Mouse (Mus musculus): ENCODE results near the gene Rcc1. TPM values are rescaled to one million over a fixed set of nuclear protein-coding genes. Genes with fewer than 3 reads are reported as not detected.

The Rcc1 gene
- total and polyA plus RNA-seq, 2 experiments, result 3.0 to 4.0 TPM

GRCm38 (mm10) chr4:132341451-132341850, 12.0 kb downstream of the Rcc1 start:
- TF ChIP-seq POLR2A (IDR thresholded peaks at IDR 0.05; ENCODE audit: extremely low read depth, insufficient read depth, low read length), result no peak
- TF ChIP-seq CTCF (IDR thresholded peaks at IDR 0.05; ENCODE audit: low read depth, low read length), result no peak
- DNase-seq (ENCODE audit: extremely low read depth, low read depth, low spot score), result no peak
- no peak overlapping the region for H3K4me3 ChIP-seq (ENCODE audit: insufficient read depth, low read depth, low read length)
- no peaks in the 10 kb centered on the region for H3K27me3 ChIP-seq (ENCODE audit: control insufficient read depth, insufficient read depth, low read length)
- H3K36me3 ChIP-seq (ENCODE audit: control insufficient read depth, insufficient read depth, low read length), result no peaks in the 10 kb centered on the region
- WGBS, result 89% methylated on average over 3 of the region's 3 CpGs
- H3K4me1 ChIP-seq (ENCODE audit: control insufficient read depth, insufficient read depth, low read length), result 0 out of 2 replicates have a peak, but pooled peaks cover 1% of the 10 kb centered on the region
- H3K9ac ChIP-seq (ENCODE audit: low read depth, low read length), result no peak overlapping the region
- no peak overlapping the region for H3K27ac ChIP-seq (replicated peaks; ENCODE audit: insufficient read depth, low read depth, low read length)
- peaks cover 21% of the 10 kb centered on the region for H3K79me2 ChIP-seq (ENCODE audit: control insufficient read depth, insufficient read depth, low read length)

- Histone ChIP-seq H3K36me3 (ENCODE audit: control insufficient read depth, insufficient read depth, low read length) (no peaks in the 10 kb centered on the region), H3K4me1 (ENCODE audit: control insufficient read depth, insufficient read depth, low read length) (no peaks in the 10 kb centered on the region), H3K4me3 (ENCODE audit: insufficient read depth, low read depth, low read length) (no peak overlapping the region), H3K27ac (replicated peaks; ENCODE audit: insufficient read depth, low read depth, low read length) (no peak overlapping the region), H3K27me3 (ENCODE audit: control insufficient read depth, insufficient read depth, low read length) (no peaks in the 10 kb centered on the region), H3K9ac (ENCODE audit: low read depth, low read length) (no peak overlapping the region), H3K79me2 (ENCODE audit: control insufficient read depth, insufficient read depth, low read length) (peaks cover 8% of the 10 kb centered on the region)
- no peak for DNase-seq (ENCODE audit: extremely low read depth, low read depth, low spot score)
- 77% methylated on average over 13 of the region's 13 CpGs for WGBS
- no peak for TF ChIP-seq CTCF (IDR thresholded peaks at IDR 0.05; ENCODE audit: low read depth, low read length)
- TF ChIP-seq POLR2A (IDR thresholded peaks at IDR 0.05; ENCODE audit: extremely low read depth, insufficient read depth, low read length), result no peak
Observed at GRCm38 (mm10) chr4:132338943-132339342, 14.5 kb downstream of the Rcc1 start.

GRCm38 (mm10) chr4:132332880-132333279, 20.5 kb downstream of the Rcc1 start:
- WGBS, result 67% methylated on average over 6 of the region's 6 CpGs
- H3K27ac ChIP-seq (replicated peaks; ENCODE audit: insufficient read depth, low read depth, low read length), result no peak overlapping the region

GRCm38 (mm10) chr4:132331960-132332359, 21.4 kb downstream of the Rcc1 start:
- Histone ChIP-seq H3K36me3 (ENCODE audit: control insufficient read depth, insufficient read depth, low read length) (no peaks in the 10 kb centered on the region), H3K27me3 (ENCODE audit: control insufficient read depth, insufficient read depth, low read length) (no peaks in the 10 kb centered on the region), H3K4me1 (ENCODE audit: control insufficient read depth, insufficient read depth, low read length) (peaks cover 8% of the 10 kb centered on the region), H3K27ac (replicated peaks; ENCODE audit: insufficient read depth, low read depth, low read length) (no peak overlapping the region), H3K9ac (ENCODE audit: low read depth, low read length) (no peak overlapping the region), H3K4me3 (ENCODE audit: insufficient read depth, low read depth, low read length) (no peak overlapping the region), H3K79me2 (ENCODE audit: control insufficient read depth, insufficient read depth, low read length) (0 out of 2 replicates have a peak, but pooled peaks cover 6% of the 10 kb centered on the region)
- 84% methylated on average over 3 of the region's 3 CpGs for WGBS
- TF ChIP-seq POLR2A (IDR thresholded peaks at IDR 0.05; ENCODE audit: extremely low read depth, insufficient read depth, low read length) (no peak), CTCF (IDR thresholded peaks at IDR 0.05; ENCODE audit: low read depth, low read length) (no peak)
- DNase-seq (ENCODE audit: extremely low read depth, low read depth, low spot score), result no peak

More at GRCm38 (mm10) chr4:132332880-132333279, 20.5 kb downstream of the Rcc1 start:
- H3K79me2 ChIP-seq (ENCODE audit: control insufficient read depth, insufficient read depth, low read length), result 0 out of 2 replicates have a peak, but pooled peaks cover 6% of the 10 kb centered on the region
- H3K27me3 ChIP-seq (ENCODE audit: control insufficient read depth, insufficient read depth, low read length), result no peaks in the 10 kb centered on the region
- H3K9ac ChIP-seq (ENCODE audit: low read depth, low read length), result no peak overlapping the region
- H3K4me1 ChIP-seq (ENCODE audit: control insufficient read depth, insufficient read depth, low read length), result peaks cover 8% of the 10 kb centered on the region
- TF ChIP-seq POLR2A (IDR thresholded peaks at IDR 0.05; ENCODE audit: extremely low read depth, insufficient read depth, low read length) (no peak), CTCF (IDR thresholded peaks at IDR 0.05; ENCODE audit: low read depth, low read length) (no peak)
- no peaks in the 10 kb centered on the region for H3K36me3 ChIP-seq (ENCODE audit: control insufficient read depth, insufficient read depth, low read length)
- no peak for DNase-seq (ENCODE audit: extremely low read depth, low read depth, low spot score)
- H3K4me3 ChIP-seq (ENCODE audit: insufficient read depth, low read depth, low read length), result no peak overlapping the region

GRCm38 (mm10) chr4:132329835-132330354, 23.5 kb downstream of the Rcc1 start:
- peak overlapping the region; percentile 79 for H3K9ac ChIP-seq (ENCODE audit: low read depth, low read length)
- 0 out of 2 replicates have a peak, but pooled peaks cover 6% of the 10 kb centered on the region for H3K79me2 ChIP-seq (ENCODE audit: control insufficient read depth, insufficient read depth, low read length)
- peaks cover 3% of the 10 kb centered on the region; the same call in 1 of the 2 replicates for H3K36me3 ChIP-seq (ENCODE audit: control insufficient read depth, insufficient read depth, low read length)
- TF ChIP-seq CTCF (IDR thresholded peaks at IDR 0.05; ENCODE audit: low read depth, low read length) (no peak), POLR2A (IDR thresholded peaks at IDR 0.05; ENCODE audit: extremely low read depth, insufficient read depth, low read length) (no peak)
- WGBS, result 10% methylated on average over 10 of the region's 10 CpGs
- DNase-seq (ENCODE audit: extremely low read depth, low read depth, low spot score), result peak; percentile 61
- H3K27me3 ChIP-seq (ENCODE audit: control insufficient read depth, insufficient read depth, low read length), result no peaks in the 10 kb centered on the region
- peak overlapping the region; percentile 81 for H3K4me3 ChIP-seq (ENCODE audit: insufficient read depth, low read depth, low read length)
- H3K4me1 ChIP-seq (ENCODE audit: control insufficient read depth, insufficient read depth, low read length), result peaks cover 8% of the 10 kb centered on the region
- peak overlapping the region; percentile 86 for H3K27ac ChIP-seq (replicated peaks; ENCODE audit: insufficient read depth, low read depth, low read length)
